Mouse (Mus musculus) fat pad, adult 2 months (tissue): ENCODE data around the gene Creld2.

Experiments used
- DNase-seq: peaks from one replicate; pipeline ENCODE4 v3.0.0-alpha.2; 2011; ENCODE audit warnings: low read depth, low spot score; ENCODE audit errors: extremely low read depth

The Creld2 gene

DNA sequence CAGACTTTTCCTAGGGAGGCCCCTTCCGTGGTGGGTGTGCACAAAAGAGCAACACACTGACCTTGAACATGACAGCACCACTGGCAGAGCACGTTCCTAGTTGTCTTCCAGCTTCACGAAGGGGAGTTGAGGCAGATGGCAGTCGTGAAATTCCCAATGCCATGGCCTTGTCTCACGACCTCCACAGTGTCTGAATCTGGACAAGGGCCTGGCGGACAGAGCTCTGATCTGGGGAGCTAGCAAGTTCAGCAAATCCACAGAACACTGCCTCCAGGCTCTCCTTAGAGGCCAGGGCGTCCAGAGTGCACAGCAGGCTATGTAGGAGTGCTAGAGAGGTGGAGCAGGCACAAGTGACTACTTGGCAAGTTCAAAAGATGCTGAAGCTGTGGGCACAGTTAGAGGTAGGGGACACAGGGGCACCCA is 47.5 kb downstream of the Creld2 start:
- DNase-seq, result no peak

DNA sequence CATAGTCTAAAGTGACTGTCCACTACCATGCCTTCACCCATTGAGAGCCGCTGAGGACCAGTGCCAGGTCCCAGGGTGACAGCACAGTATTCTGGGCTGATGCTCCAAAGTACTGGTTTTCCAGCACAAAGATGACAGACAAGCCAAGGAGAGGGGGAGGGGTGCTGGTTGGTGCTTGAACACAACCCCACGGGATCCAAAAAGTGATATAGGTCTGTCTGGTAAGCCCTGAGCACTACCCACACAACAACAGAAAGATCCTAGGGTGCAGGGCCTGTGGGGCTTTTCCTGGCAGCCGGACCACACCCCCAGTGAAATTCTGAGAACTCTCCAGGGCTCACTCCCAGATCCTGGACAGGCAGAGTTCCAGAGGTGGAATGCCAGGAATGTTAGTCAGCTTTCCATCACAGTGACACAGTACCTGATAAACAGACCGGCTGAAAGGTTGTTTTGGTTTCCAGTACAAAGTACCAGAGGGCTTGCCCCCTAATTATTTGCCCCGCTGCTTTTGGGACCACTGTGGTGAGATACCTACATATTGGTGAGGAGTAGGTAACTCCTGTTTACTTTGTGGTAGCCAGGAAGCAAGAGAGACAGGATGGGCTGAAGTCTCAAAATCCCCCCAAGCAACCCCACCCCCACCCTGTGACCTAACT is 48.0 kb downstream of the Creld2 start:
- no peak for DNase-seq

DNA sequence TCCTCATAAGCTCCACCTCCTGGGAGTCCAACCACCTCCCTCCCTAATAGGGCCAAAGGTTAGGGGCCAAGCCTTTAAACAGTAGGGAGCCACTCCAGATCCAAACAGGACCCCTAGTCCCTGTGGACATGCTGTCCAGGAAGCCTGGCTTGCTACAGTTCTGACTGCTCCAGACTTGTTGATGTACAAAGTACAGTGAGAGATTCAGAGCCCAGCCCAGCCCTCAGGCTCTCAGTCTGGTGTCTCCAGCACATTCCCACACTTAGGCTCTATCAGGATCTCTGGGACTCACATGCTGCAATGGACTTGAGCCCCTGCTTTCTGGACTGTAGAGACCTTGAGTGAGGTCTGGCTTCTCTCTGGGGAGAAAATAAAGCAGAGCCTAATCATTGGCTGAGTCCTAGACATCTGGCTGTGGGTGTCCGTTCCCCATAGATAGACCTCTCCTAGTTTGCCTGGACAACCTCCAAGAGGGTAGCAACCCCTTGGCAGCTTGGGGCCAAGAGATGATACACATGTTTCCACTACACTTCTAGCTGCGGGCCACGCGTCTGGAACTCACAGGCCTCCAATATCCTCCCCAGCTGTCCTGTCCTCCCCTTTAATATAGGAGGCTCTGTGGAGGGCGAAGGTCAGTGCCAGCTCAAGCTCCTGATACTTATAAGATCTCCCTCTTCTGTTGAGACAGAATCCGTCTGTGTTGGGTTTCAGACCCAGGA is 48.7 kb downstream of the Creld2 start:
- DNase-seq, result no peak

DNA sequence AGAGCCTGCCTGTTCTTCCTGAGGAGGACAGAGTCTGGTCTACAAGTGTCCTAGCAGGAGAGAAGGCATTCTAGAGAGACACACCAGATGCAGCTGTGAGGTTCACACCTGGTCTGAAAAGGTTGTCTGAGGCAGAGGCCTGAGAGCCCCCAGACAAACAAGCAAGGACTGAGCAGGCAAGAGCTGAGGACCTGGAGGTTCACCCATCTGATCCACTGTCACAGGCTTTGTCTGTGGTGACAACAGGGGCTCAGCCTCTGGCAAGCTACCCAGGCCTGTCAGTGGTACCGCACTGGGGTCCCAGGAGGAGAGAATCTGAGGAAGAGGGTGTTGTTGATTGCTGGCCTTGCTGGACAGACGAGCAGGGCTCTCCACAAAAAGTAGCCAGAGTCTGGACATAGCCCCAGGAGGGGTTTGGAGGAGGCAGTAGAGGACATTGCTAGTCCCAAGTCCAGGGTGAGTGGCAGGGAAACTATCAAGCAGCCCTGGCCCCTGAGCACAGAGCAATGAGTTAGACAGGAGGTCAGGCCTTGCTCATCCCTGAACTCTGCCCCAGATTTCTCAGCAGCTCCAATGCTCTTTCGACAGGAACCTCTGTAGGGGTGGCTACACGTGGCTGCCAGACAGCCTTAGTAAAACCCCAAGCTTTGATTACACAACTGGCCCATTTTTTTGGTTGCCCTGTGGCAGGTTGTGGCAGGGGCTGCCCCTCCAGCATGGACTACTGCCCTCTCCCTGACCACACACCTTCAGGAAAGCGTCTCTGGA is 51.2 kb downstream of the Creld2 start:
- DNase-seq, result no peak

DNA sequence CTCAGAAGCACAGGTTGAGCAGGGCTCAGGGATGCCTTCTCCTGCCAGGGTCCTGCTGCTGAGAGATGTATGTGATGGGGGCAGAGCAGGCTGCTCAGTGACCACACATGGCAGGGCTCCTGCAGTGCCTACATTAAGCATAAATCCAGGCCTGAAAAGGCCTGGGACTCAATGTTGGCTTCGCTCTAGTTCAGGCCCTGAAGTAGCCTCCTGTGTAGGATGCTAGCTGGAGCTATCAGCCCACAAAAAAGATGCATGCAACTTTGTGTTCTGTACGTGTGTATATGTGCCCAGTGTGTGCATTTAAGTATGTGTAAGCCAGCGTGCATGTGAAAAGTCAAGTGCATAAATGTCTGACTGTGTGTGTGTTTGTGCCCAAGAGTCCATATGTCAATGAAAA is 54.6 kb downstream of the Creld2 start:
- DNase-seq, result no peak

DNA sequence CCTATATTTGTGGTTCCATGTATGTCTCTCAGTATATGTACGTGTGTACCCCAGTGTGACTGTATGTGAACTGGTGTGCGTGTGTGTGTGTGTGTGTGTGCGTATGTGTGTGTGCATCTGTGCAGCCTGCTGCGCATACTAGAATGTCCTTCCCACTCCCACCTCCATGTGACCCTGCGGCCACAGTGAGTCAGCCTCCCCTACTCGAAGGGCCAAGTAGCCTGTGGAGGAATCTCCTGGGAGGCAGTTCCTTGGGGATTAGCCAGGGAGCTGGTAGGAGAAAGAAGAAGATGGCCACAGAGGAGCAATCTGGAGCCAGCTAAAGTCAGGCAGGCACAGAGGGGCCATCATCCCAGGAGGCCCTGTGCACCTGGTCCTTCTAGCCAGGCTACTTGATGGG is 55.0 kb downstream of the Creld2 start:
- DNase-seq, result no peak

DNA sequence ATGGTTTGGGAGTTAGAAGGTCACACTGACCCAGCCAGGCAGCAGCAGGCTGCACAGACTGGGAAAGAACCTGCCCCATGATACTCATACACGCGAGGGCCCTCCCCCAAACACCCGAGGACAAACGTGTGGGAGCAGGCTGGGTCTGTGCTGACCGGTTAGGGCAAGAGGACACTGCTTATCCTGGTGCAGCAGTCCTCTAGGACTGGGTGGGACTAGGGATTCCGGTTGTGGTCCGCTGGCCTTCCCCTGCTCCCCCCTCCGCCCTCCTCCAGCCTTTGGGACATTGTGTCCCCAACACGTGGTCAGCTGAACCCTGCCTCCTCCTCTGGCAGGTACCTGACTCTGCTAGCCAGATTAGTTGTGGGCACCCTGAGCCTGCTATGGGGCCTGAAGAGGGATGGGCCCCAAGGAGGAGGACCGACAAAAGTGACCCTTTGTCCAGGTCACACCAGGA is 56.2 kb downstream of the Creld2 start:
- no peak for DNase-seq
